Mouse (Mus musculus) kidney, postnatal 36 days (tissue): Measurements from ENCODE around the gene Mgat4d.
"Not testable (repeated sequence)": the region's sequence is repeated elsewhere in the genome, so short reads cannot be mapped to it uniquely, and the experiment has no call there.

ENCODE experiments used
- DNase-seq, 2 experiments: peaks; one replicate each; pipeline ENCODE4 v3.0.0; 2021 to 2022; ENCODE audit warnings: mixed read lengths in 2 of 2

The Mgat4d gene

DNA sequence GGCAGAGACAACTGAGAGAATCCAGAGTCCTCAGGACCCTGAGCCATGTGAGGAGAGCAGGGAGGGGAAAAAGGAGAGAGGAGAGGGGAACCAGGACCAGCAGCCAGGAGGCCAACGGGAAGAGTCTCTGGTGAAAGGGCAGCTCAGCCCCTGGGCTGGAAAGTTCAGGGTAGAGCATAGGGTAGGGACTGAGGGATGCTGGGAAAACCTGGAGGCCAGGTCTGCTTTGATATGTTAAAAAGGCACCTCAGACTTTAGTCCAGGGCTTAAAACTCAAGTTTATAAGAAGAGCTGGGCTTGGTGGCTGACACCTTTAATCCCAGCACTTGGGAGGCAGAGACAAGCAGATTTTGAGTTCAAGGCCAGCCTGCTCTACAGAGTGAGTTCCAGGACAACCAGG, 44.2 kb downstream of the Mgat4d start:
- no peak for DNase-seq

DNA sequence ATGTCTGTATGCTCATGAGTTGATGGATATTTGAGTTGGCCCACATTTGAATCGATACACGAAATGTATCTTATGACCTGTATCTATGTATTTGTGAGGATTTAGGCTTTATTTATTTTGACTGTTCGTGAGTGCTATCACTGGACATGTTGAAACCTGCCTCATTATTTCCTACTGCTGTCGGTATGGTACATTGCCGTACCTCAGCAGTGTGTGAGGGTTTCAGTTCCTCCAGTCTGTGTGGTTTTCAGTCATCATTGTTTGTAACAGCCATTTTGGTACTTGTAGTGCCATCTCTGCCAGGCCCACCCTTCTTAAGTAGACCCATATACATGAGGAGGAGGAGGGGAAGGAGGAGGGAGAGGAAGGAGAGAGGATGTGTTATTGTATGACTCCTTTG, 46.1 kb downstream of the Mgat4d start:
- DNase-seq: no peak

DNA sequence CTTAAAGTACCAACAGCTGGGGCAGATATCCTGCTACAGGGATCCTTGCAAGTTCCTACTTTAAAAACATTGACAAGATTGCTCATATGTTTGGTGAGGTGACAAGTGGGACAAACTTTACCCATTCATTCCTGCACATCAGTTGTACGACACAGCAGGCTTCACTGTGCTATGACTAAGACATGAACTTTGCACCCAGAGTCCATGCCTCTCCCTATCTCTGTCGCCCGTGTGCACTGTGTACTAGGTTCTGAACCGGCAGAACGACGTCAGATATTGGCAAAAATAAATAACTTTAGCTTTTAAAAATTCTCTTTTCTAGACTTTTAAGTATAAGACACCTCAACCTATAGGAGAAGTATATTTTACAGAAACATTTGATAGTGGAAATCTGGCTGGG, 48.4 kb downstream of the Mgat4d start:
- no peak for DNase-seq

DNA sequence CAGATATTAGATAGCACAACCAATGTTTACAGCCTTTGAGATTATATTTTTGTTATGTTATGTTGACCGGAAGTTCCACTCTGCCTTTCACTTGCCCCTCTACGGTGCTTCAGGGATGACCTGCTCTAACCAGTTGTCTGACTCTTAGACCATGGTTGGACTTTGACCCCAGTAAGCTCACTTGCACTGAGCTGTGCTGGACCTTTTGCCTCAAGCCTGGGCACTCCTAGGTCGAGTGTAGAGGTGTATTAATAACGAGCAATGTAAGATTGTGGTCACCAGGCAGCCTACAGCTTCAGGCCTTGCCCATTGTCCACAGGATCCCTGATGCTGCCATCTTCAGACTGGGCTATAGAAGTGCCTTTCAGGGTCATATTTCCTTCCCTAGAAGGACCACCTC, 49.5 kb downstream of the Mgat4d start:
- peak in 1 of 2 experiments; percentile 1 for DNase-seq

DNA sequence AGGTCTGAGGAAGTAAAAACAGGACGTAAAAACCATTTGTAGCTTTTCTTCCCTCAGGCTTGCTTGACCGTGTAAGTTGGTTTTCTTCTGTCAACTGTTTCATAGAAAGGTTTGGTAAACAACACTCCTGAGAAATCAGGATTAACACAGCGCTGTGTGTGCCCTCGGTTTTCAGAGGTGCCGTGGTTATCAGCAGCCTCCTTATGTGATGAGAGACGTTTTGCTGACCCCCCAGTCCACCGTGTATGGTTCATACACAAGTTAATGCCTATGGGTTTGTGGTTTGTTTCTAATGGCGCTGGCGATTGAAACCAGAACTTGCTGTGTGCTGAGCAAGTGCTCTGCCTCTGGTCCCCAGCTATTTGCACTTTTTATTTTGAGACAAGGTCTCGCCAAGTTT, 57.3 kb downstream of the Mgat4d start:
- DNase-seq: no peak

GRCm38 (mm10) chr8:83406836-83407235, 58.6 kb downstream of the Mgat4d start:
- peak in 1 of 2 experiments; percentile 17 for DNase-seq

- no peak for DNase-seq
Measured at GRCm38 (mm10) chr8:83408496-83408895, 60.2 kb downstream of the Mgat4d start.

DNA sequence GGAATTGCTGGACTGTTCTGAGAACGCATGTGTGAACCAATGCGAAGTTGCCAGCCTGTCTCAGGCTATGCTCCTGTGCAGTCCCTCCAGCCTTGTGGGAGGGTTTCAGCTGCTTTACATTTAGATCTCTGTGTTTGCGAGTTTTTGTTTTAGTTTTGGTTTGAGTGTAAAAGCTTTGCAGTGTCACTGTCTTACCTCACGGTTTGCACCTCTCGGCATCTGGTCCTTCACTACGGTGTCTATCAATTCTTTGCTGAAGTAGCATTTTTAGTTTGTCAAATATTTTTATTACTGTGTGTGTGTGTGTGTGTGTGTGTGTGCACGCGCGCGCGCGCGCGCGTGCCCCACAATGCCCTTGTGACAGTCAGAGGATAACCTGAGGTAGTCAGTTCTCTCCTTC, 68.6 kb downstream of the Mgat4d start:
- DNase-seq: no peak

GRCm38 (mm10) chr8:83417970-83418369, 69.7 kb downstream of the Mgat4d start:
- no peak for DNase-seq

DNA sequence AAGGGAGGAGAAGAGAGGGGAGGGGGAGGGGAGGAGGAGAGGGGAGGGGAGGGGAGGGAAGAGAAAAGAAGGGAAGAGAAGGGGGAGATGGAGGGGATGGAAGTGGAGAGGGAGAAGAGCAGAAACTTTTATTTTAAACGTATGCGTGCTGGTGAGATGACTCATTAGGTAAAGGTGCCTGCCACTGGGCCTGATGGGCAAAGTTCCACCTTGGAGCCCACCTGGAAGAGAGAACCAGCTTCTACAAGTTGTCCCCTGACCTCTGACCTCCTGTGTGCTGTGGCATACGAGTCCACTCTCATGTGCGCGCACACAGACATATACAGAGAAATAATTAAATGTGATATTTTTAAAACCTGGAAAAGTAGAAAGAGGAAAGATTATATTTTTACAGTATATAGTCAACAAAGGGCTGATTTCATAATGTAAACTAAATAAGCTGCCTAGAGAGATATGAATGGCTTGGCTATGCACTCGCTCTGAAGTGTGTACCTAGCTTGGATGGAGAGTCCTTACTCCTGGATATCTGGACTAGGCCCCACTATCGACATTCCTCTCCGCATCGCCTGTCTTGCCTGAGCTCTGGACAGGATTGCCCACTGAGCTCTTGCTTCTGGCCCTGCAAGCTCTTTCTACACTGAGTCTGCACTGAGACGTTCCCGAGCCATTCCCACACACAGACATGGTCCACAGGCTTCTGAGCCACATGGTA, 70.7 kb downstream of the Mgat4d start:
- no peak for DNase-seq

- DNase-seq: peak; percentile 24 to 59
Measured at GRCm38 (mm10) chr8:83421354-83421753, 73.1 kb downstream of the Mgat4d start.

DNA sequence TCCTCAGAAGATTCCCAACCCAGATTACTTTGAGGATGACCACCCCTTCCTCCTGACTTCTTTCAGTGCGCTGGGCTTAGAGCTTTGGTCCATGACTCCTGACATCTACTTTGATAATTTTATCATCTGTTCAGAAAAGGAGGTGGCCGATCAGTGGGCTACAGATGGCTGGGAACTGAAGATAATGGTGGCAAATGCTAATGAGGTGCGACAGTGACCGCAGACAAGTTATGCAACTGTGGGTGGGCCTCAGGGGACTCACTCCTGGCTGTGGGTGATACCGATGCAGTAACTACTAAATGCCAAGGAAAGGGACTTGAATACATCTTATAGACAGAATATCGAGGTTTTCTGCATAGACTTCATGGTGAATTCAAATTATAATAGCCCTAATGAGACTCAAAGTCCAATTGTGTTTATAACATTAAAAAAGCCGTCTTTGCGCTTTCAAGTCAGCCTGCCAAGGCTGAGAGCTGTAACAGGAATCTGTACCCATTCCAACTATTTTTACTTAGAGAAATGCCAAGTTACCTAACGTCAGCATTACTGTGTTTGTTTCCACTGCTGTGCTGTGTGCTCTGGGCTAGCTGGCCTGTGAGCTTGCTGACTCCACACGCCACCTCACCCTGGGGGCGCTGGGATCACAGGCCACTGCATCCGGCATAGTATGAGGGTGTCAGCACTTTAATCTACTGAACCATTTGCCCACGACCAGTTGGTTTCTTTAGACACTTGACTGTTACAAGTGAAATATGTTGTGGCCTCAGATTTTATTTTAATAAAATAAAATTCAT, 75.0 kb downstream of the Mgat4d start:
- peak; percentile 64 to 72 for DNase-seq

DNA sequence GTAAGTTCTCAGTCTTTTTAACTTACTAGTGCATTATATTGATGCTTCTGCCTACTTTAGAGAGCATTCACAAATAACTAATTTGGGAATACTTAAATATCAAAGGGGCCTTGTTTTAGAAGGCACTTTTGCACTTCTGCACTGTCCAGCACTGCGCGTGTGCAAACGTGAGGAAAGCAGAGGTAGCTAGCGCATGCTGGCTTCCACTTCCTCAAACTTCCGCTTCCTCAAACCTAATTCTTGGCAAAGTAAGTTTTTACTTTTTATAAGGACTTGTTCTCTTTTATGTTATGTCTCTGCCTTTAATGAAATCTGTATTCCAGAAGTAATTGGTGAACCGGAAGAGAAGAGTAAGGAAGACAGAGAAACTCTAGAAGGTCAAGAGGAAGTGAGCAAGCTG, 76.9 kb downstream of the Mgat4d start:
- no peak for DNase-seq

DNA sequence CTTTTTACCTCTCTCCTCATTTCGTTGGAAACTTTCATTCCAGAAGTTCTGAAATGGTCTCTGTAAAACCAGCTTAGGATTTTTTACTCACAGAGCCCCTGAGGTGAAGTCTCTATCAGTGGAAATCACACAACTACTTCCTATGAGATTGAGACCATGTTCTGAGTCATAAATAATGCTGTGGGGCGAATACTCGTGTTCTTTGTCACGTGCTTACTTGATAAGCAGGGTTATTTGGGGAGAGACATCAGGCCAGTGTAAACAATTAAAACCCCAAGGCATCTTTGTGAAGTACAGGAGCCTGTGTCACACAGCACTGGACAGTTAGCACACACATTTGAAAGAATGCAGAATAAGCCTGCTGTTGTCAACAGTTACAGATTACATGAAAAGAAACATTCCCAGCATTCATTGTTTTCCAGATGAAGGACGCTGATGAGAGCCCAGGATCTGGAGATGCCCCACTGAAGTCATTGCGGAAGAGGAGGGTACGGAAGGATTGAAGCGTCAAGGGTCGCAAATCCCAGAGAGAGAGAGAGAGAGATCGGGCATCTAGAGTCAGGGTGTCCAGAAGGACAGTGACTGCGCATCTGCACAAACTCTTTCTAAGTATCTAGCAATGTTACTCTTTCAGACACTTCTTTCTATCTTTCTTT, 78.0 kb downstream of the Mgat4d start:
- peak in 1 of 2 experiments; percentile 26 for DNase-seq

DNA sequence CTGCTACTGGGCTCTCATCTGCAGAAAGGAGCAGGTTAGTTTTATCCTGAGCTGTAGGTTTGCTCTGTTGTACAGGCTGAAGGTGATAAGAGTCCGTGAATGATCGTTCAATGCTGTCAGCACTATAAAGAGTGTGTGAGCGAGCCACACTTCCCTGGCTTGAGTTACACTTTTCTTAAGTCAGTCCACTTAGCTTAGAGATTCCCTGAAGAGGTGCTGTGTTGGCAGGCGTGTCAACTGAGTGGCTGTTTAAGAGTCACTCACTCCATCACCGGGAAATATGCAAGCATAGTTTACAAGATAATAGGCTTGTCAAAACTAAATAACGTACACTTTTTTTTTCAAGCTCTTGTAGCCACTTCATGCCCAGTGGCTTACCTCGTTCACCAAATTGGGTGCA, 78.7 kb downstream of the Mgat4d start:
- DNase-seq: no peak

DNA sequence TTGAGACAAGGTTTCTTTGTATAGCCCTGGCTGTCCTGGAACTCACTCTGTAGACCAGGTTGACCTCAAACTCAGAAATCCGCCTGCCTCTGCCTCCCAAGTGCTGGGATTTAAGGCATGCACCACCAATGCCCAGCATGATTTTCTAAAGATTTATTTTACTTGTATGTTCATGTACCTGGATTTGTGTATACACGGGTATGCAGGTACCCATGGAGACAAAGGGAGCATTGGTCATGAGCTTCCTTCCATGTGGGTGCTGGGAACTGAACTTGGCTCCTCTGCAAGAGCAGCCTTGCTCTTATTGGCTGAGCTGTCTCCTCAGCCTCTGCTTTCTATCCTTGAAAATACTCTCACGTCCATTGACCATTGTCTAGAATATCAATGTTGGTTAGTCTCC, 80.3 kb downstream of the Mgat4d start:
- not testable (repeated sequence) for DNase-seq

DNA sequence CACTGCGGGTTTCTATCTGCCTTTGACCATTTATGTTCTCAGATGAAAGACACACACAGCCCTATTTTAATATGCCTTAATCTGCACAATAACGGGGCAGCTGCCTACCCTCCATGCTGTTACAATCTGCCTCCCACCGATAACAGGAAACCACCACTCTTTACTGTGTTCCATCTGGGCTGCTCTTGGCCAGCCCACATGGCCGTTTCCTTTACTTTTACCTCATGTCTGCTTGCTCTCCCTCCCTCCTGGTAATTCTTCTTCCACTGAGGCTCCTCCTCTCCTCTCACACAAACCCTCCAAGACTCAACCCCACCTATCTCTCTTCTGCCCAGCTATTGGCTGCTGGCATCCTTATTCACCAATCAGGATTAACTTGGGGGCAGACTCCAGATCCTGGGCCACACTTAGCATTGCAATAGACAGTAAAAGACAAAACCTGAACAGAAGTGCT, 80.8 kb downstream of the Mgat4d start:
- DNase-seq: no peak
